Mouse (Mus musculus) urinary bladder, postnatal 36 days (tissue): ENCODE results near the gene Ntmt1.

Experiments used
- DNase-seq, 2 experiments: peaks; one replicate each; pipeline ENCODE4 v3.0.0; 2022; ENCODE audit warnings: low spot score in 2 of 2, mixed read lengths in 1 of 2

Gene Ntmt1

DNA sequence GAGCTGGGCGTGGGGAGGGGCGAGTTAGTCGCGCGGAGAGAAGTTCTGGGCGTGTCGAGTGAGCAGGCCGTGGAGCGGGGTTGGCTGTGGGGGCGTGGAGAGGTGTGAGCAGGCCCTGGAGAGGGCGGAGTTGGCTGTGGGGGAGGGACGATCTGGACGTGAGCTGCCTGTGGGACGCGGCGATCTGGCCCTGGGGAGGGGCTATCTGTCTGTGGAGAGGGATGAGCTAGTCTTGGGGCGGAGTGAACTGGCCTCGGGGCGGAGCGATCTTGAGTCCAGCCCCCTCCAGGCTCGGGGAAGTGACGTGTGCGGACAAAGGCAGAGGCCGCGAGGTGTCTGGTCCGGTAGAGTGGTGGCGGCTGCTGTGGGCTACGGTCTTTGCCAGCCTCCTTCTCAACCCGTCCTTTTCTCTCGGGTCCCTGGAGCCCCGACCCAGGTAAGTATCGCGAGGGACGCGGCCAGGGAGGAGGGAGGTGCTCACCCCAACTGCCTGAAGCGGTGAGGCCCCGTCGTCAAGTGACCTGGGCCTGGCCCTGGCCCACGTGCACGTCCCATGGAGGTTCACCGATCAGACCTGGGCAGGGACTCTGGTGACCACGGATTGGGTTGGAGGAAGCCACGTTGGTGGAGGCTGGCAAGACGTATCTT lies at the start of gene Ntmt1:
Gene Ntmt1 (plus strand): TSS at position 179 of the 648 bp plus-strand sequence.
- peak; percentile 99 to 100 for DNase-seq

DNA sequence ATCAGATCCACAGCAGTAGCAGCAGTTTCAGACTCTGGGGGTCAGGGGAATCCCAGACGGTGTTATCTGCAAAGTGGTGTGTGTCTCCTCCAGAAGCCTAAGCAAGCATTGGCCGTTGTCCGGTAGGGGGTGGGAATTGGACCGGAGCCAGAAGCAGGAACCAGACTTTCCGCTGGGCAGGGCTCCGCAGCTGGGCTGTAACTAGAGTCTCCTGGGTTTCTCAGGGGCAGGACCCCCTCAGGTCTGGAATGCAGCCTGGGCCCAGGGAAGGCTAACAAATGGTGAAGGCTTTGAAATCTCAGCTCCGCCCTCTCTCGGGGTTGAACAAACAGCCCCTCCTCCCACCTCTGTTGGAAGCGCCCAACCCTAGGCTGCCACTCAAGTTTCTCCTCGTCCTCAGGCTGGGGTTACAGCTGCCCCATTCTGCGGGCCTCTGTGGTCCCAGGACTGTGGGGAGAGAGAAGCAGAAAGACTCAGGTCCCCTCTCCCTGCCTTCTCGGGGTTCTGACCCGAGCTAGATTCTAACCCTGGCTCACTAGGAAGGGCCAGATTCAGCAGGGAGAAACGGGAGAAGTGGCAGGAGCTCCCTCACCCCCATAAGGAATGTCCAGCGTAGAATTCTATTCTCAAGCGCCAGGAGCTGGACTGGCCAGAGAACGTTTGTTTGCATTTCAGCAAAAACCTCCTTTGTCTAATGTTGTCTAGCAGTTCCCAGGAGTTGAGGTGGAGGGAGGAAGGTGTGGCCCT lies 49.1 kb upstream of the Ntmt1 start:
- DNase-seq = peak; percentile 79 to 88

- no peak for DNase-seq
Measured at GRCm38 (mm10) chr2:30759088-30759374, 48.6 kb upstream of the Ntmt1 start.

DNA sequence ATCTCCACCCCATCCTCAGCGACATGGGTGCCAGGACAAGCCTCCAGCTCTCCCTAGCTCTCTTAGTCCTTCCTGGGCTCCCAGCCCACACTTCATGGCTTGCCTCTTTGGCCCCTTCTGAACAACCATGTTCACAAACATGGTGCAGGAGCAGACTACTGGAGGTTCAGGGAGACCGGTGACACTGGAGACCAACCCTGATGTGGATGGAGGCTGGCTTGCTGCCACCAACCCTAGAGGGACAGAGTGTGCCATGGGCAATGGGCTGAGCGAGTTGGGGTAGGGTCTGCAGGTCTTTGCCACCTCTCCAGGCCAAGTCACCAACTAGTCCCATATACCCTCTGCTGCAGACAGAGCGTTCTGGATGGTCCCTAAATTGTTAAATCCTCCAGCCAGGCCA lies 48.2 kb upstream of the Ntmt1 start:
- DNase-seq = no peak

DNA sequence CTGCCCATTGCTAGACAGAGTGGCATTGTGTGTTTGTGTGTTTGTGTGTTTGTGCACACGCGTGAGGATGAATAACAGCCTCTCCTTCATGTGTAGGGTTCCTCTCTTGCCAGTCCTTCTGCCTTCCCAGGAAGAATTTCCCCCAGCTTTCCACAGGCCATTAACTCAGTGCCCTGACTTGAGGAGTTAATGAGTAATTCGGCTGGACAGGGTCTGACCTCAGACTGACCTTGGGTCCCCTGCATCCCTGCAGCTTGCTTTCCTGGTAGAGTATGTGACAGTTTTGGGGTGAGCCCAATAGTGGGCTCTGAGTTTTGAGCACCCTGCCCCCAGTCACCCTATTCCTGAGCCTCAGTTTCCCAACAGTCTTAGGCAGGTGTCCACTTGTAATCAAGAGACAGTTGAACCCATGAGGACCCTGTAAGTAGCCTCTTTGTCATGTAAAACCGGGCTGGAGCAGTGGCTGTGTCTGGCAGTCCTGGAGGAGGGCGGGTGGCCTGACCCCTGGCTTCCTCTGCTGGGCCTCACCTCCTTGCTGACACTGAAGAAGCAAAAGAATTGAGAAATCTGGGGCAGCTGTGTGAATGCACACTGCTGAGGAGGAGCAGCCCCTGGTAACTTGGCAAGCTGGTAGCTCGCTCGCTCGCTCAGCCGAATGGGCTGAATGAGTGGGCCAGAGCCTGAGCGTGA lies 47.6 kb upstream of the Ntmt1 start:
- no peak for DNase-seq

DNA sequence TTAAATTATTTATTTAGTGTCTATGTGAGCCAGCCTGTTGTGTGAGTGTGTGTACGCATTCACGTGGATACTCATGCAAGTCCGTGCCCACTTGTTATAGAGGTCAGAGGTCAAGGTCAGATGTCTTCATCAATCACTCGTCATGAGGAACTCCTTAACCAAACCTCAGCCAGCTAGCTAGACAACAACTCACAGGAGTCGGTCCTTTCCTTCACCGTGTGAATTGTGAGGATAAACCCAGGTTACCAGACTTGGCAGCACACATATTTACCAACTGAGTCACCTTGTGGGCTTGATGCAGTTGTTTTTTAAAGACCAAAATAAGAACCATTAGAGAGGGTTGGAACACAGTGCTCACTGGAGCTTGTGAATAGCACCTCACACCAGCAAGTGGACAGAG lies 46.9 kb upstream of the Ntmt1 start:
- no peak for DNase-seq

DNA sequence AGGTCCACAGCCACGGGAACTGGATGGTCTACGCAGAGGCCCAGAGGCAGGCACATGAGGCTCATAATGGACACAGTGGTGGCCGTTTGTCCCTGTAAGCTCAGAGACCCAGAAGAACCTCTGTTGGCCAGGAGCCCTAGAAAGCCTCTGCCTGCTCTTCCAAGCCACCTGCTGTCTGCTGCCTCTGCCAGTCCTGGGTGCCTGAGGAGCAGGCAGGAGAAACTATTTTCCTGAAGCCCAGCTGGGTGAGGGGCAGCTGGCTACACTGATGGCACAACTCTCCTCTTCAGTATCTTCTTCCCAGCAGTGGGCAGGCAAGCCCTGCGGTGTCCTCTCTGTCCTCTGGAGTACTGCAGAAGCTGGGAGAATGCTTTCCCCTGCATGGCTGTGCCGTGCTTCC lies 41.2 kb upstream of the Ntmt1 start:
- no peak for DNase-seq

- no peak for DNase-seq
Measured at GRCm38 (mm10) chr2:30767626-30768240, 39.9 kb upstream of the Ntmt1 start.

GRCm38 (mm10) chr2:30768529-30768928 lies 39.1 kb upstream of the Ntmt1 start:
- DNase-seq = no peak

DNA sequence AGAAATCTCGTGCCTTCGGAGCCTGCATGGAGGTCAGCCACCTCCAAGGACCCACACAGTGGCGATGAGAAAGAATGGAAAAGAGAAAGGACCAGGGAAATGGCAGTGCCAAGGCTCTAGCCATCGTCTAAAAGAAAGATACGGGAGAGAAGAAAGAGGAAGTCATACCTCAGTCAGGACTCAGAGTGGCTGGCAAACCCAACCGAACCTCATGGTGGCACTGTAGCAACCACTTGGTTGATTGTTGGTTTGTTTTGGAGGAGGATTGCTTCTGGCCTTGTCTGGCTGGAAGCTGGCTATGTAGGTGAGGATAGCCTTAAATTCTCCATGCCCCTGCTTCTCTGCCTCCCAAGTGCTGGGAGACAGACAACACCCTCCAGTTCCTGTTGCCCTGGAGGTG lies 38.4 kb upstream of the Ntmt1 start:
- DNase-seq = no peak

GRCm38 (mm10) chr2:30771368-30771805 lies 36.2 kb upstream of the Ntmt1 start:
- no peak for DNase-seq

DNA sequence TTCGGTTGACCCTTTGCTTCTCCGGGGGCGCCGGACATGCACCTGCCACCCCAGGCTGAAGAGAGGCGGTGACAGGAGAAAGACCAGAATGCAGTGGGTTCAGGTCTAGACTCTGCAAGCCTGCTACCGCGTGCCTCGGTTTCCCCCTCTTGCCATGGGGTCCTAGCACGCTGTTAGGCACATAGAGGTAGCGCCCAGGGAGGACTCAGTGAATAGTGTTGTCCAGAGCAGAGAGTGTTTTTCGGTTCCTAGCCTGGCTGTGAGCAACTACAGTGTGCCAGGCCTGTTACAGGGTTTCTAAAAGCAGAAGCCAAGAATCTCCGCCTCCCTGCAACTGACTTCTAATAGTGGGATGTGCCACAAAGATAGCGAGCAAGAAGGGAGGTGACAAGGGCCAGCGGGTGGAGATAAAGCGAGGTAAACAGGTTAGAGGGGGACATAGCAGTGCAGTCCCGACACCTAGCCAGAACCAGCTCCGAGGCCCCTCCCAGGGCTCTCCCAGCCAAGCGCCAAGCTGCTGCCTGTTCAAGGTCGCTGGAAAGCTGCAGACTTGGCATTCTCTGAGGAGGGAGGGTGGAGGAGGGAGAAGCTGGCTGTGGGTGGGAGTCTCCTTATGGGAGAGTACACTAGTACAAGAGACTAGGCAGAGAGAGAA lies 35.7 kb upstream of the Ntmt1 start:
- DNase-seq = peak in 1 of 2 experiments; percentile 61

- no peak for DNase-seq
Measured at GRCm38 (mm10) chr2:30772581-30773312, 34.9 kb upstream of the Ntmt1 start.

DNA sequence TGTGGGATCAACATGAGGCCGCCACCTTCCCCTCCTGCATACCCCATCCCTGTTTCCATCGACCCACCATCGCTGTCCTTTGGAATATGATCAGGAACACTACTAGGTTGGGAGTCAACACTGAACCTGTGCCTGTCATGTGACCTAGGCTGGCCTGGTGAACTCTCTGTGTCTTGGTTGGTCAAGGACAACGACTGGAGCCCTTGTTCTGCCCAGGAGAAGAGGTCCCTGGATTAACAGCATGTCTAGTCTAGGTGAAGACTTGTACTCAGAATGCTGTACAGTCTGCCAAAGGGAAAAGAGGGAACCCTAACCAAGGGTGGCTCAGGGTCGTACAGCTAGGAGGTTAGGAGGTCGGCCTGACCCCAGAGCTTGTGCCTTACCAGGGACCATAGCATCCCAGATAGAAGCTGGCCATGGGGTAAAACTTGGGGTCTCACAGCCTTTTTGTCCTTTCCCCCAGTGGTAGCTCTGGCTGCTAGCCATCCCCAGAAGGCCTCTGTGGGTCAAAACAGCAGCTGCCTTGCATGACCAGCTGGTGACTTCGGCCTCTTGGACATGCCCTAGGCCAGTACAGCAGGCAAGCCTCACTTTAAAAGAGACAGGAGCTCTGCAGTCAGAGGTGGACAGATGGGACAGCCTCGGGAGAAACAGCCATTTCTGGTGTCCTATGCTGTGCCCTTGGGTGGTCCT lies 34.2 kb upstream of the Ntmt1 start:
- no peak for DNase-seq

- no peak for DNase-seq
Measured at GRCm38 (mm10) chr2:30775955-30776354, 31.7 kb upstream of the Ntmt1 start.

GRCm38 (mm10) chr2:30777266-30777665 lies 30.4 kb upstream of the Ntmt1 start:
- DNase-seq = no peak

DNA sequence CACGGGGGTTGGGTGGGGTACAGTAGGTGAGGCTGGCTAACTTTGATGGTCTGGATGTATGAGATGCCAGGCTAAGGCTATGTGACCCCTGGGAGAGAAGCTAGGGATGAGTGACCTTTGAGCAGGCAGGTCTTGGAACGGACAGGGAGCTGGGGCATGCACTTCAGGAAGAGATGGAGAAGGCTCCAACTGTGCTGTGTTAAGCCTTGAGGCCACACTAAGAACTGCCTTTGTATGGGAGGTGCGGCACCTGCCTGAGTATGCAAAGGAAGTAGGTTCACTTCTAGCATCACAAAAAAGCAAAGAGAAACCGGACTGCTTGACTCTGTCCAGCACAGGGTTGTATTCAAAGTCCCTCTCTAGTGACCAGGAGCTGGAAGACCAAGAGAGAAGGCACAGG lies 29.4 kb upstream of the Ntmt1 start:
- no peak for DNase-seq

GRCm38 (mm10) chr2:30779241-30779640 lies 28.4 kb upstream of the Ntmt1 start:
- no peak for DNase-seq

GRCm38 (mm10) chr2:30782312-30783290 lies 25.0 kb upstream of the Ntmt1 start:
- DNase-seq = no peak
